Mouse (Mus musculus) kidney, postnatal 0 days (tissue): ENCODE measurements around the gene Mogs. TPM values are rescaled to one million over a fixed set of nuclear protein-coding genes. Genes with fewer than 3 reads are reported as not detected.
A peak's percentile ranks its signal among the peaks of the same experiment; 100 is the strongest.

ENCODE experiments used
- ATAC-seq: fragments of 200-750 bp; cut with Nextera tagmentation; replicated peaks from 2 replicates; pipeline ENCODE4 v1.8.0; 2017; ENCODE audit warnings: low read depth, moderate number of reproducible peaks, moderate TSS enrichment, moderate library complexity; ENCODE audit not compliant: low FRiP score
- DNase-seq: peaks from one replicate; pipeline ENCODE4 v3.0.0-alpha.2; 2016; ENCODE audit warnings: low spot score
- H3K27ac ChIP-seq: fragments of 300-500 bp; sonication (generic); 2 replicates; pipeline ENCODE4 v1.5.1; 2014; ENCODE audit warnings: mild to moderate bottlenecking
- H3K27me3 ChIP-seq: fragments of 300-500 bp; sonication (generic); 2 replicates; pipeline ENCODE4 v1.6.1; 2014; ENCODE audit warnings: low read length, mixed read lengths; ENCODE audit not compliant: insufficient read depth
- H3K36me3 ChIP-seq: fragments of 300-500 bp; sonication (generic); 2 replicates; pipeline ENCODE4 v1.6.1; 2014; ENCODE audit warnings: low read length, mixed read lengths; ENCODE audit not compliant: insufficient read depth
- H3K4me1 ChIP-seq: fragments of 300-500 bp; sonication (generic); replicated peaks from 2 replicates; pipeline ENCODE4 v1.6.1; 2014; ENCODE audit warnings: antibody characterized with exemption, low read length, mixed read lengths; ENCODE audit not compliant: insufficient read depth
- H3K4me2 ChIP-seq: fragments of 300-500 bp; sonication (generic); 2 replicates; pipeline ENCODE4 v1.6.1; 2014; ENCODE audit warnings: mild to moderate bottlenecking, low read length, moderate library complexity, mixed read lengths
- H3K4me3 ChIP-seq: fragments of 300-500 bp; sonication (generic); replicated peaks from 2 replicates; pipeline ENCODE4 v1.5.1; 2014; ENCODE audit warnings: low read depth, low read length
- H3K9ac ChIP-seq: fragments of 300-500 bp; sonication (generic); 2 replicates; pipeline ENCODE4 v1.6.1; 2014; ENCODE audit warnings: low read depth, low read length
- H3K9me3 ChIP-seq: fragments of 300-500 bp; sonication (generic); replicated peaks from 2 replicates; pipeline ENCODE4 v1.6.1; 2016; ENCODE audit warnings: low read length, inconsistent platforms, mixed read lengths
- CTCF ChIP-seq: IDR thresholded peaks from 2 replicates; pipeline ENCODE4 v1.5.1; 2016; ENCODE audit warnings: antibody characterized with exemption, low read depth, mild to moderate bottlenecking, moderate library complexity
- WGBS: fragments of 180-500 bp; shearing (Covaris S2); extraction: QIAGEN DNeasy Blood & Tissue Kit; methylation state at CpG from one replicate; pipeline ENCODE4 v1.1.7; 2014; 5-methylcytosine and 5-hydroxymethylcytosine counted together
- polyA plus RNA-seq: library from polyadenylated mRNA; unstranded; fragments of >200 nt; fragmentation: Nextera tagmentation; extraction: Ambion mirVana; gene quantifications from 2 replicates; pipeline ENCODE4 v1.2.1, GENCODE M21; 2015

Mogs gene
- polyA plus RNA-seq: 33.9 and 37.6 TPM in 2 replicates

- whole genome bisulfite sequencing: 1% methylated on average over 57 of the region's 58 CpGs
- DNase-seq: peak; percentile 96
- TF ChIP-seq CTCF: peak; percentile 65
Observed at GRCm38 (mm10) chr6:83115011-83115671, at the start of gene Mogs. Gene Mogs, plus strand, starts transcription at chr6:83115496.

GRCm38 (mm10) chr6:83065995-83066394 lies 49.3 kb upstream of the Mogs start:
- peaks cover 9% of the 10 kb centered on the region for H3K4me1 ChIP-seq
- WGBS: 53% methylated on average over 8 of the region's 8 CpGs
- no peak overlapping the region for H3K9ac ChIP-seq

More at GRCm38 (mm10) chr6:83115011-83115671, at the start of gene Mogs:
- 0 out of 2 replicates have a peak, but pooled peaks cover 5% of the 10 kb centered on the region for H3K36me3 ChIP-seq
- ATAC-seq: peak; percentile 87
- H3K27ac ChIP-seq: peak within 1 kb of the TSS; percentile 76
- H3K9ac ChIP-seq: peak within 1 kb of the TSS; percentile 76
- peak within 1 kb of the TSS; percentile 85 for H3K4me2 ChIP-seq
- H3K4me1 ChIP-seq: peaks cover 19% of the 10 kb centered on the region
- no peaks in the 10 kb centered on the region for H3K27me3 ChIP-seq
- H3K9me3 ChIP-seq: no peaks in the 10 kb centered on the region
- peak within 1 kb of the TSS; percentile 64 for H3K4me3 ChIP-seq

GRCm38 (mm10) chr6:83066441-83066840 lies 48.9 kb upstream of the Mogs start:
- no peak for TF ChIP-seq CTCF
- H3K4me2 ChIP-seq: no peak overlapping the region
- peaks cover 9% of the 10 kb centered on the region for H3K4me1 ChIP-seq
- no peak for DNase-seq
- no peaks in the 10 kb centered on the region for H3K9me3 ChIP-seq
- H3K27me3 ChIP-seq: peaks cover 77% of the 10 kb centered on the region
- WGBS: 38% methylated on average over 6 of the region's 6 CpGs
- no peak for ATAC-seq
- no peaks in the 10 kb centered on the region for H3K36me3 ChIP-seq
- H3K4me3 ChIP-seq: no peak overlapping the region
- H3K9ac ChIP-seq: no peak overlapping the region
- no peak overlapping the region for H3K27ac ChIP-seq

More at GRCm38 (mm10) chr6:83065995-83066394, 49.3 kb upstream of the Mogs start:
- TF ChIP-seq CTCF: no peak
- no peak overlapping the region for H3K4me3 ChIP-seq
- H3K9me3 ChIP-seq: no peaks in the 10 kb centered on the region
- no peak for DNase-seq
- ATAC-seq: no peak
- no peak overlapping the region for H3K27ac ChIP-seq
- peaks cover 73% of the 10 kb centered on the region for H3K27me3 ChIP-seq
- no peaks in the 10 kb centered on the region for H3K36me3 ChIP-seq
- H3K4me2 ChIP-seq: no peak overlapping the region

GRCm38 (mm10) chr6:83068221-83068620 lies 47.1 kb upstream of the Mogs start:
- peaks cover 84% of the 10 kb centered on the region for H3K27me3 ChIP-seq
- DNase-seq (no peak), ATAC-seq (no peak)
- no peak overlapping the region for H3K27ac ChIP-seq
- no peak overlapping the region for H3K9ac ChIP-seq
- no peaks in the 10 kb centered on the region for H3K36me3 ChIP-seq
- H3K4me1 ChIP-seq: peaks cover 9% of the 10 kb centered on the region
- peak overlapping the region; percentile 30; the same call in 1 of the 2 replicates for H3K4me3 ChIP-seq
- no peak for TF ChIP-seq CTCF
- no peaks in the 10 kb centered on the region for H3K9me3 ChIP-seq
- H3K4me2 ChIP-seq: peak overlapping the region; percentile 52
- 19% methylated on average over 8 of the region's 8 CpGs for WGBS

- H3K4me1 ChIP-seq: peaks cover 9% of the 10 kb centered on the region
- no peaks in the 10 kb centered on the region for H3K36me3 ChIP-seq
- TF ChIP-seq CTCF: no peak
- ATAC-seq: peak; percentile 29
- H3K4me3 ChIP-seq: peak overlapping the region; percentile 30
- H3K4me2 ChIP-seq: peak overlapping the region; percentile 52
- peaks cover 84% of the 10 kb centered on the region for H3K27me3 ChIP-seq
- H3K9ac ChIP-seq: no peak overlapping the region
- H3K9me3 ChIP-seq: no peaks in the 10 kb centered on the region
- DNase-seq: no peak
- 1% methylated on average over 72 of the region's 81 CpGs for WGBS
- no peak overlapping the region for H3K27ac ChIP-seq
Observed at GRCm38 (mm10) chr6:83068706-83069487, 46.4 kb upstream of the Mogs start.

- 1% methylated on average over 68 of the region's 69 CpGs for WGBS
- H3K27me3 ChIP-seq: peaks cover 83% of the 10 kb centered on the region
- peaks cover 9% of the 10 kb centered on the region for H3K4me1 ChIP-seq
- DNase-seq (no peak), ATAC-seq (0 out of 2 replicates have a peak, but pooled peaks have one; percentile 18)
- no peak for TF ChIP-seq CTCF
- no peak overlapping the region for H3K27ac ChIP-seq
- peak overlapping the region; percentile 30 for H3K4me2 ChIP-seq
- 0 out of 2 replicates have a peak overlapping the region, but pooled peaks have one; percentile 11 for H3K4me3 ChIP-seq
- no peaks in the 10 kb centered on the region for H3K9me3 ChIP-seq
- no peak overlapping the region for H3K9ac ChIP-seq
- no peaks in the 10 kb centered on the region for H3K36me3 ChIP-seq
Observed at GRCm38 (mm10) chr6:83069488-83070246, 45.6 kb upstream of the Mogs start.
